Mouse (Mus musculus) hindbrain, postnatal 0 days (tissue): Measurements from ENCODE around the gene Dgkd. TPM values are rescaled to one million over a fixed set of nuclear protein-coding genes. Genes with fewer than 3 reads are reported as not detected.
A peak's percentile ranks its signal among the peaks of the same experiment; 100 is the strongest.

Source experiments
- ATAC-seq: fragments of 200-750 bp; cut with Nextera tagmentation; 2 replicates; pipeline ENCODE4 v1.8.0; 2017; ENCODE audit warnings: mild to moderate bottlenecking, moderate TSS enrichment, moderate library complexity
- DNase-seq: peaks from one replicate; pipeline ENCODE4 v3.0.0-alpha.2; 2015; ENCODE audit warnings: low spot score
- H3K27ac ChIP-seq: fragments of 300-500 bp; sonication (generic); 2 replicates; pipeline ENCODE4 v1.5.1; 2014; ENCODE audit warnings: mild to moderate bottlenecking
- H3K27me3 ChIP-seq: fragments of 300-500 bp; sonication (generic); 2 replicates; pipeline ENCODE4 v1.6.1; 2014; ENCODE audit warnings: low read length, mixed read lengths; ENCODE audit not compliant: insufficient read depth
- H3K36me3 ChIP-seq: fragments of 300-500 bp; sonication (generic); 2 replicates; pipeline ENCODE4 v1.6.1; 2014; ENCODE audit warnings: low read length, mixed read lengths; ENCODE audit not compliant: insufficient read depth
- H3K4me1 ChIP-seq: fragments of 300-500 bp; sonication (generic); 2 replicates; pipeline ENCODE4 v1.6.1; 2014; ENCODE audit warnings: antibody characterized with exemption, low read length, mixed read lengths; ENCODE audit not compliant: insufficient read depth
- H3K4me2 ChIP-seq: fragments of 300-500 bp; sonication (generic); 2 replicates; pipeline ENCODE4 v1.6.1; 2014; ENCODE audit warnings: low read depth, mild to moderate bottlenecking, low read length, moderate library complexity, mixed read lengths
- H3K4me3 ChIP-seq: fragments of 300-500 bp; sonication (generic); 2 replicates; pipeline ENCODE4 v1.5.1; 2014; ENCODE audit warnings: low read length
- H3K9ac ChIP-seq: fragments of 300-500 bp; sonication (generic); replicated peaks from 2 replicates; pipeline ENCODE4 v1.6.1; 2014; ENCODE audit warnings: mild to moderate bottlenecking, low read length, moderate library complexity, mixed read lengths
- H3K9me3 ChIP-seq: fragments of 300-500 bp; sonication (generic); 2 replicates; pipeline ENCODE4 v1.6.1; 2016; ENCODE audit warnings: low read length, mixed read lengths
- CTCF ChIP-seq: IDR thresholded peaks from 2 replicates; pipeline ENCODE4 v1.5.1; 2016; ENCODE audit warnings: antibody characterized with exemption, control low read depth, low read depth
- WGBS: fragments of 180-500 bp; shearing (Covaris S2); extraction: QIAGEN DNeasy Blood & Tissue Kit; methylation state at CpG from one replicate; pipeline ENCODE4 v1.1.7; 2014; 5-methylcytosine and 5-hydroxymethylcytosine counted together
- polyA plus RNA-seq: library from polyadenylated mRNA; unstranded; fragments of >200 nt; fragmentation: Nextera tagmentation; extraction: Ambion mirVana; gene quantifications from 2 replicates; pipeline ENCODE4 v1.2.1, GENCODE M21; 2015
- total RNA-seq: library from RNA; depleted of rRNA; stranded (reverse); fragments of >200 nt; gene quantifications from 2 replicates; pipeline ENCODE4 v1.2.3, GENCODE M21; 2014; rRNA removed

The Dgkd gene
- total RNA-seq (71.0 and 78.0 TPM in 2 replicates), polyA plus RNA-seq (33.5 and 36.1 TPM in 2 replicates)

DNA sequence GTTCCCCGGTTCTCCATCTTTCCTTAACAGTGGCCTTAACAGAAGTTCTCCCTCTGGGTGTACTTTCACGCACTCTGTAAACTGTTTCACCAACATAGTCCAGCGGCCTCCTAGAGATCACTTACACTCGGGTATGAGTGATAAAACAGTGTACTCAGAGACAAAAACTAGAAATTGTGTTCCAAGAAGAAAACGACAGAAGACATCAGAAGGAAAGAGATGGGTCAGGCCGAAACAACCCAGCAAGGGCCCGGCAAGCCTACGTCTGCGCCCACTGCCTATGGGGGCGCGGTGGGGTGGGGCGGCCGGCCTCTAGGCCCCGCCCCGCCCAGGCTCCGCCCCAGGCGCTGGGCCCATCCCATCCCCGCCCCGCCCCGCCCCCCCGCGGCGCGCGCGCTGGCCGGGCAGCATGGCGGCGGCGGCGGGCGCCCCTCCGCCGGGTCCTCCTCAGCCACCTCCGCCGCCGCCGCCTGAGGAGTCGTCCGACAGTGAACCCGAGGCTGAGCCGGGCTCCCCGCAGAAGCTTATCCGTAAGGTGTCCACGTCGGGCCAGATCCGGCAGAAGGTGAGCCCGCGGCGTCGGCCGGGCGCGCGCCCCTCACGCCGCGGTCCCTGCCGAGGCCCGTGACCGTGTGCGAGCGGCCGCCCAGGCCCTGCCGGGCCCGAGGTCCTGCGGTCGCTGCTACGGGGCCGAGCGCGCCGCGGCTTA lies at the start of gene Dgkd:
TSS of gene Dgkd (plus strand) at position 396 of the 709 bp plus-strand sequence.
- ATAC-seq (peak; percentile 95), DNase-seq (peak; percentile 93)
- peak within 1 kb of the TSS; percentile 88 for H3K27ac ChIP-seq
- H3K4me1 ChIP-seq = peaks cover 11% of the 10 kb centered on the region
- no peak; the same call in 1 of the 2 replicates for TF ChIP-seq CTCF
- WGBS = 2% methylated on average over 56 of the region's 74 CpGs
- peak within 1 kb of the TSS; percentile 95 for H3K4me3 ChIP-seq
- H3K9ac ChIP-seq = peak within 1 kb of the TSS; percentile 96
- peak within 1 kb of the TSS; percentile 96 for H3K4me2 ChIP-seq
- H3K27me3 ChIP-seq = no peaks in the 10 kb centered on the region
- H3K9me3 ChIP-seq = no peaks in the 10 kb centered on the region
- no peaks in the 10 kb centered on the region for H3K36me3 ChIP-seq

DNA sequence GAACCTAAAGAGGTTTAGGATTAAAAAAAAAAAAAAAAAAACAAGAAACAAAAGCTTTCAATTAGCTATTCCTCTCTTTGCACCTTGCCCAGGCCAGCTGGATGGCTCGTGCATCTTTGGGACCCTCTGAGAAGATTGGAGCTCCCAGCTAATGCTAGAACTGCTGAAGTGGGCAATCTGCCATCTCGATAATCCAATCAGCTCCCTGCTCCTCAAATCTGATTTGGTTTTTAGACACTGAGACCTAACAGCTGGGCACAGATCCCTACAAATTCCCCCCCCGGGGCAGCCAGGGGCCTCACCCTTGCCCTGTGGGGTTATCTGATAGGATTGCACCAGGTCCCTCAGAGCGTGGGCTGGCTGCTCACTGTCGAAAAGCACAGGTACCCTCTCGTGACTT lies 49.5 kb upstream of the Dgkd start, which contains the start of gene Sag:
TSS of gene Sag (plus strand) at position 105 of the 400 bp plus-strand sequence.
- DNase-seq (no peak), ATAC-seq (no peak)
- no peak within 1 kb of the TSS for H3K9ac ChIP-seq
- no peak for TF ChIP-seq CTCF
- WGBS = 72% methylated on average over 6 of the region's 6 CpGs
- no peaks in the 10 kb centered on the region for H3K36me3 ChIP-seq
- H3K4me1 ChIP-seq = no peaks in the 10 kb centered on the region
- no peak within 1 kb of the TSS for H3K27ac ChIP-seq
- H3K4me3 ChIP-seq = no peak within 1 kb of the TSS
- no peaks in the 10 kb centered on the region for H3K9me3 ChIP-seq
- no peak within 1 kb of the TSS for H3K4me2 ChIP-seq
- H3K27me3 ChIP-seq = no peaks in the 10 kb centered on the region

DNA sequence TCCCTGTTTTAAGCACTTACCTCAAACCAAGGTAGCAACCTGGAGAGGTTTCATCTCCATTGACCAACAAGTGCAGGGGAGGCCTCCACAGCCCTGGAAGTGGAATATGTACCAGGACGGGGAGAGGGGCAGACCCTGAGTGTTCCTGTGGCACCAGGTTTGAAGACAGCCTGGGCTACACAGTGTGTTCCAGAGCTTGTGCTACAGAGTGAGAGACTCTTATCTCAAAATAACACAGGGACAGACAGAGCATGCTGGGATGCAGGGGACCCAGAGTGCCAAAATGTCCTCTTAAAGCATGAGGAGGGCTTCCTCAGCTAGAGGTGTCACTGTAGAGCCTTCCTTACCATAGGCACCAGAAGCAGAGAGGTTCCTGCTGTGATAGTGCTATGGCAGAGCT lies 45.3 kb upstream of the Dgkd start:
- H3K27me3 ChIP-seq = no peaks in the 10 kb centered on the region
- no peak for ATAC-seq
- WGBS = 88% methylated on average over 1 of the region's 1 CpGs
- no peak overlapping the region for H3K4me3 ChIP-seq
- no peak overlapping the region for H3K9ac ChIP-seq
- no peaks in the 10 kb centered on the region for H3K36me3 ChIP-seq
- no peak overlapping the region for H3K4me2 ChIP-seq
- no peak overlapping the region for H3K27ac ChIP-seq
- no peak for TF ChIP-seq CTCF
- no peaks in the 10 kb centered on the region for H3K9me3 ChIP-seq
- no peaks in the 10 kb centered on the region for H3K4me1 ChIP-seq
- DNase-seq = no peak

DNA sequence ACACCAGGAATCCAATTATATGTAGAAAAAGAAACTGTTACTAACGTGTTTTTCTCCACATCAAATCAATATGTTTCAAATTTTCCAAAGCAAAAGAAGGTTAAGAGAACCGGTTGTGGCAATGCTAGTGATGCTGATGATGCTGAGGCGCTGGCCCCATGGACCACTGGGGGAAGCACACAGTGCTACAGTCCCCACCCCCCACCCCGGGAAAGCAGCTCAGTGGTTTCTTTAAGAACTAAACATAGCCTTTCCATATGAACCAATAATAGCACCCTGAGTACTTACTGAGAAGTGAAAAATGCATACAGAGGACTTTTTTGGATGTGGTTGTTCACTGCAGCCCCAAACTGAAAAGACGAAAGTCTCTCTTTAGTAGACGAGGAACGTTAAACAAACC lies 41.7 kb upstream of the Dgkd start:
- WGBS = 87% methylated on average over 7 of the region's 7 CpGs

DNA sequence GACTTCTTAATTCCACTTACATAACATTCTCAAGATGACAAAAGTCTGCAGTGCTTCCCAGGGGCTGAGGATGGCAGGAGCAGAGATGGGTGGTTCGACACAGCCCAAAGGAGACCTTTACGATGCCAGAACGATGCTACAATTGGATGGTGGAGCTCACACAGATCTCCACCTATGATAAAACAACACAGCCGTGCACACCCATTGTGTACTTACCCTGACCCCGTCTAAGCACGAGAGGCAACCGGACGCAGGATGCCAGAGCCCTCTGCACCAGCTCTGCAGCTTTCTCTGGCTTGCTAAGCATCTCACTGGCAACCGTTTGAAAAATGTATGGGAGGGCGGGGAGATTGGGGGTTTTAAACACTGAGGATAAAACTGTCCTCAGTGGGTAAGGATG lies 41.0 kb upstream of the Dgkd start:
- Histone ChIP-seq H3K27me3 (no peaks in the 10 kb centered on the region), H3K4me3 (no peak overlapping the region), H3K36me3 (no peaks in the 10 kb centered on the region), H3K4me1 (no peaks in the 10 kb centered on the region), H3K9ac (no peak overlapping the region), H3K9me3 (no peaks in the 10 kb centered on the region), H3K4me2 (no peak overlapping the region), H3K27ac (no peak overlapping the region)
- ATAC-seq = no peak
- no peak for TF ChIP-seq CTCF
- 80% methylated on average over 10 of the region's 10 CpGs for WGBS
- DNase-seq = no peak

More for the DNA sequence above, 41.7 kb upstream of the Dgkd start:
- no peaks in the 10 kb centered on the region for H3K27me3 ChIP-seq
- H3K36me3 ChIP-seq = no peaks in the 10 kb centered on the region
- no peak overlapping the region for H3K27ac ChIP-seq
- DNase-seq (no peak), ATAC-seq (no peak)
- H3K9ac ChIP-seq = no peak overlapping the region
- H3K4me1 ChIP-seq = no peaks in the 10 kb centered on the region
- no peaks in the 10 kb centered on the region for H3K9me3 ChIP-seq
- no peak overlapping the region for H3K4me3 ChIP-seq
- no peak overlapping the region for H3K4me2 ChIP-seq
- no peak for TF ChIP-seq CTCF

DNA sequence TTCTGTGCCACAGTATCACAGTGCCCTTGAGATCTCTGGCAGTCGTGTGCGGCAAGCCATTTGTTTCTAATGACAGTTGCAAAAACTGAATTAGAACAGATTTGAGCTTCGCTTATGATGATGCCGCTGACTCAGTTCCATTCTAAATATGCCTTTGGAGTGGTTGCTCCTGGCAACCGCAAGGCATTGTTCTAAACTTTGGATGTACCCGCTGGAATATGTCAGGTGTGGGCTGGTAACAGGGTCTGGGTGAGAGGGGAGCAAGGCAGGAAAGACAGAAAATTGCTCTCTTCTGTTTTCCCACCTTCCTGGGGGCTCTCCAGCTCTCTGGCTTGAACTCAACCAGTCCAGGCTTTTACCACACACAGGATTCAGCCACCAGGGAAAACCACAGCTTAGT lies 39.9 kb upstream of the Dgkd start:
- no peak overlapping the region for H3K4me2 ChIP-seq
- H3K27ac ChIP-seq = no peak overlapping the region
- no peaks in the 10 kb centered on the region for H3K9me3 ChIP-seq
- H3K9ac ChIP-seq = no peak overlapping the region
- no peak for TF ChIP-seq CTCF
- ATAC-seq (0 out of 2 replicates have a peak, but pooled peaks have one; percentile 38), DNase-seq (peak; percentile 9)
- H3K36me3 ChIP-seq = no peaks in the 10 kb centered on the region
- H3K4me3 ChIP-seq = no peak overlapping the region
- WGBS = 48% methylated on average over 6 of the region's 6 CpGs
- H3K27me3 ChIP-seq = no peaks in the 10 kb centered on the region
- H3K4me1 ChIP-seq = no peaks in the 10 kb centered on the region

DNA sequence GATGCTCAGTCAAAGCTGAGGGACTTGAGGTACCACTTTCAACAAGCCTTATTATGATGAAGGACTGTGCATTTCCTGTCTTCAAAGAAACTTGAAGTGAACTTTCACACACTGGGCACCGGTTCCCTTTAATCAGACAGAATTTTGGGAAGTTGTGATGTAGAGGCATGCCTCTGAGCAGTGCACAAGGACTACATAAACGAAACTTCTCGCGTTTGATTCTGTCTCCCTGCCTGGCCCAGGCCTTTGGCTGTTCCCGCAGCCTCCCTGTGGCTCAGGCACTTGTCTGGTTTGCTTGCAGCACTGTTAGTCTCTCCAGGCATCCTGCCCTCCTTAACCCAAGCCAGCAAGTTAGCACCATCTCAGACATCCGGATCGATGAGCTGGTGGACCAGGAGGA lies 39.4 kb upstream of the Dgkd start:
- Histone ChIP-seq H3K27ac (no peak overlapping the region), H3K4me2 (no peak overlapping the region), H3K9me3 (no peaks in the 10 kb centered on the region), H3K4me1 (no peaks in the 10 kb centered on the region), H3K27me3 (no peaks in the 10 kb centered on the region), H3K36me3 (no peaks in the 10 kb centered on the region), H3K9ac (no peak overlapping the region), H3K4me3 (no peak overlapping the region)
- no peak for TF ChIP-seq CTCF
- peak; percentile 38; the same call in 1 of the 2 replicates for ATAC-seq
- 60% methylated on average over 7 of the region's 7 CpGs for WGBS
- DNase-seq = no peak
